Mouse (Mus musculus) C2C12 (cell line): ENCODE data around the gene Sfxn1. TPM values are rescaled to one million over a fixed set of nuclear protein-coding genes. Genes with fewer than 3 reads are reported as not detected.

Source experiments
- H3K27me3 ChIP-seq: one replicate; pipeline ENCODE4 v1.6.1; 2011; ENCODE audit not compliant: control insufficient read depth, insufficient read depth, insufficient read length
- H3K36me3 ChIP-seq: one replicate; pipeline ENCODE4 v1.6.1; 2011; ENCODE audit not compliant: control insufficient read depth, insufficient read depth
- H3K4me3 ChIP-seq: one replicate; pipeline ENCODE4 v1.5.1; 2011; ENCODE audit warnings: mild to moderate bottlenecking, control low read depth; ENCODE audit not compliant: poor library complexity, insufficient read depth, severe bottlenecking
- H3K79me2 ChIP-seq: one replicate; pipeline ENCODE4 v1.6.1; 2011; ENCODE audit not compliant: control insufficient read depth, insufficient read depth
- H3K79me3 ChIP-seq: one replicate; pipeline ENCODE4 v1.6.1; 2011; ENCODE audit warnings: low read depth, control low read depth
- H3ac ChIP-seq: one replicate; pipeline ENCODE3; 2011; ENCODE audit warnings: low read depth; ENCODE audit not compliant: control insufficient read depth, insufficient read length
- CEBPB ChIP-seq: IDR thresholded peaks from one replicate; pipeline ENCODE4 v1.6.1; 2011; ENCODE audit warnings: low read depth, mild to moderate bottlenecking, control low read depth, moderate library complexity
- CTCF ChIP-seq: IDR thresholded peaks from one replicate; pipeline ENCODE4 v1.5.1; 2011; ENCODE audit not compliant: control insufficient read depth, insufficient read depth, insufficient read length
- FOSL1 ChIP-seq: IDR thresholded peaks from one replicate; pipeline ENCODE4 v1.8.0; 2011; ENCODE audit warnings: mild to moderate bottlenecking, low read length; ENCODE audit not compliant: poor library complexity, insufficient read depth, severe bottlenecking
- MAX ChIP-seq: IDR thresholded peaks from one replicate; pipeline ENCODE4 v1.6.1; 2011; ENCODE audit warnings: mild to moderate bottlenecking, control low read depth
- MYOD1 ChIP-seq: IDR thresholded peaks from one replicate; pipeline ENCODE4 v1.6.1; 2011; ENCODE audit warnings: low read depth; ENCODE audit not compliant: control insufficient read depth, insufficient read length
- MYOG ChIP-seq: IDR thresholded peaks from one replicate; pipeline ENCODE4 v1.6.1; 2011; ENCODE audit not compliant: control insufficient read depth, insufficient read length; ENCODE audit errors: extremely low read depth
- USF1 ChIP-seq: IDR thresholded peaks from one replicate; pipeline ENCODE4 v1.6.1; 2011; ENCODE audit warnings: low read depth, mild to moderate bottlenecking, control low read depth, moderate library complexity
- polyA plus RNA-seq: library from polyadenylated mRNA; unstranded; fragments of >200 nt; fragmentation: generic; extraction: Trizol; gene quantifications from one replicate; pipeline ENCODE4 v1.2.1, GENCODE M21; 2012; ENCODE audit warnings: missing spikeins

Gene Sfxn1
- polyA plus RNA-seq, 1 experiment: 21.1 TPM

- Histone ChIP-seq H3ac (no peak overlapping the region), H3K79me3 (peaks cover 50% of the 10 kb centered on the region), H3K27me3 (no peaks in the 10 kb centered on the region), H3K36me3 (peaks cover 25% of the 10 kb centered on the region), H3K4me3 (no peak overlapping the region), H3K79me2 (peaks cover 66% of the 10 kb centered on the region)
- TF ChIP-seq USF1 (no peak), FOSL1 (no peak), MYOD1 (no peak), MAX (no peak), MYOG (no peak), CTCF (no peak), CEBPB (no peak)
These were observed 1.8 kb downstream of the Sfxn1 start for GRCm38 (mm10) chr13:54073491-54073890.

GRCm38 (mm10) chr13:54075416-54075815 lies 3.7 kb downstream of the Sfxn1 start:
- Histone ChIP-seq H3K27me3 (no peaks in the 10 kb centered on the region), H3ac (no peak overlapping the region), H3K4me3 (no peak overlapping the region), H3K79me3 (peaks cover 55% of the 10 kb centered on the region), H3K36me3 (peaks cover 25% of the 10 kb centered on the region), H3K79me2 (peaks cover 85% of the 10 kb centered on the region)
- TF ChIP-seq MYOD1 (no peak), MAX (no peak), FOSL1 (no peak), CEBPB (no peak), MYOG (no peak), CTCF (no peak), USF1 (no peak)

- TF ChIP-seq USF1 (no peak), CTCF (no peak)
- Histone ChIP-seq H3K36me3 (peaks cover 25% of the 10 kb centered on the region), H3K27me3 (no peaks in the 10 kb centered on the region), H3K79me3 (peaks cover 55% of the 10 kb centered on the region), H3K4me3 (no peak overlapping the region), H3ac (no peak overlapping the region), H3K79me2 (peaks cover 88% of the 10 kb centered on the region)
These were observed 4.4 kb downstream of the Sfxn1 start for GRCm38 (mm10) chr13:54076051-54076450.

GRCm38 (mm10) chr13:54076762-54077460 lies 5.2 kb downstream of the Sfxn1 start:
- Histone ChIP-seq H3K79me2 (peaks cover 90% of the 10 kb centered on the region), H3K36me3 (peaks cover 25% of the 10 kb centered on the region), H3K79me3 (peaks cover 58% of the 10 kb centered on the region), H3K27me3 (no peaks in the 10 kb centered on the region), H3K4me3 (no peak overlapping the region), H3ac (no peak overlapping the region)
- TF ChIP-seq MYOG (no peak), CEBPB (no peak), FOSL1 (no peak), CTCF (no peak), USF1 (no peak), MAX (no peak), MYOD1 (no peak)

GRCm38 (mm10) chr13:54077470-54078174 lies 6.0 kb downstream of the Sfxn1 start:
- no peak overlapping the region for H3K4me3 ChIP-seq

More at GRCm38 (mm10) chr13:54077470-54078174, 6.0 kb downstream of the Sfxn1 start:
- peaks cover 55% of the 10 kb centered on the region for H3K79me3 ChIP-seq
- H3K79me2 ChIP-seq: peaks cover 90% of the 10 kb centered on the region
- no peak for TF ChIP-seq CTCF
- no peak for TF ChIP-seq CEBPB
- no peak for TF ChIP-seq FOSL1
- TF ChIP-seq MYOD1: no peak
- no peak for TF ChIP-seq USF1
- no peak for TF ChIP-seq MYOG
- no peak for TF ChIP-seq MAX
- H3ac ChIP-seq: no peak overlapping the region
- H3K27me3 ChIP-seq: no peaks in the 10 kb centered on the region
- H3K36me3 ChIP-seq: peaks cover 25% of the 10 kb centered on the region
